Comparison of ENCODE assay signal across 20 mouse cellular contexts in genomic region chrX:159969025-159969424, GRCm38 (mm10).
"Had no signal": no experiment of that assay in that cellular context is flagged by ENCODE, and none has a peak within 500 bp of the region (broad histone marks: within the 10 kb centered on the region; RNA-seq: fewer than 3 reads in every experiment).

No protein-coding gene starts in this region.

- H3K27ac ChIP-seq: limb, embryonic 12.5 days; limb, embryonic 15.5 days; liver, embryonic 14.5 days; macrophage; midbrain, embryonic 12.5 days; midbrain, embryonic 15.5 days; neural tube, embryonic 12.5 days; neural tube, embryonic 15.5 days; stomach, embryonic 15.5 days had no signal

- DNase-seq: left cerebral cortex, postnatal 4 days; liver, postnatal 0 days; lung, embryonic 14.5 days; right cerebral cortex, adult 18-20 months; right cerebral cortex, postnatal 14 days; right cerebral cortex, postnatal 4 days; spleen, adult 18-20 months; thymus, postnatal 25 days had no signal

- H3K4me1 ChIP-seq: limb, embryonic 12.5 days; limb, embryonic 15.5 days; midbrain, embryonic 12.5 days; midbrain, embryonic 15.5 days; neural tube, embryonic 12.5 days; neural tube, embryonic 15.5 days; stomach, embryonic 15.5 days had no signal

- ATAC-seq: intestine, postnatal 0 days; liver, postnatal 0 days; lung, postnatal 0 days; midbrain, embryonic 15.5 days had no signal

- H3K4me3 ChIP-seq: limb, embryonic 12.5 days; limb, embryonic 15.5 days; midbrain, embryonic 12.5 days; midbrain, embryonic 15.5 days; neural tube, embryonic 12.5 days; neural tube, embryonic 15.5 days; stomach, embryonic 15.5 days had no signal

- H3K9ac ChIP-seq: limb, embryonic 12.5 days; limb, embryonic 15.5 days; liver, embryonic 14.5 days; liver, postnatal 0 days; lung, embryonic 14.5 days; midbrain, embryonic 12.5 days; midbrain, embryonic 15.5 days; neural tube, embryonic 12.5 days; neural tube, embryonic 15.5 days; stomach, embryonic 15.5 days had no signal

- H3K27me3 ChIP-seq: neural tube, embryonic 12.5 days; neural tube, embryonic 15.5 days; stomach, embryonic 15.5 days had no signal

- H3K9me3 ChIP-seq: limb, embryonic 12.5 days; limb, embryonic 15.5 days; midbrain, embryonic 12.5 days; midbrain, embryonic 15.5 days; neural tube, embryonic 12.5 days; neural tube, embryonic 15.5 days; stomach, embryonic 15.5 days had no signal

- H3K36me3 ChIP-seq: limb, embryonic 12.5 days; limb, embryonic 15.5 days; midbrain, embryonic 12.5 days; midbrain, embryonic 15.5 days; neural tube, embryonic 12.5 days; neural tube, embryonic 15.5 days; stomach, embryonic 15.5 days had no signal

- H3K4me2 ChIP-seq: limb, embryonic 12.5 days; limb, embryonic 15.5 days; liver, embryonic 11.5 days; lung, embryonic 14.5 days; midbrain, embryonic 12.5 days; midbrain, embryonic 15.5 days; neural tube, embryonic 12.5 days; neural tube, embryonic 15.5 days; stomach, embryonic 15.5 days had no signal
